Mouse (Mus musculus): ENCODE measurements around the gene Gm49395. TPM values are rescaled to one million over a fixed set of nuclear protein-coding genes. Genes with fewer than 3 reads are reported as not detected.

The Gm49395 gene
- total and polyA plus RNA-seq, 3 experiments = 0.30 to 0.69 TPM; not detected in 1

DNA sequence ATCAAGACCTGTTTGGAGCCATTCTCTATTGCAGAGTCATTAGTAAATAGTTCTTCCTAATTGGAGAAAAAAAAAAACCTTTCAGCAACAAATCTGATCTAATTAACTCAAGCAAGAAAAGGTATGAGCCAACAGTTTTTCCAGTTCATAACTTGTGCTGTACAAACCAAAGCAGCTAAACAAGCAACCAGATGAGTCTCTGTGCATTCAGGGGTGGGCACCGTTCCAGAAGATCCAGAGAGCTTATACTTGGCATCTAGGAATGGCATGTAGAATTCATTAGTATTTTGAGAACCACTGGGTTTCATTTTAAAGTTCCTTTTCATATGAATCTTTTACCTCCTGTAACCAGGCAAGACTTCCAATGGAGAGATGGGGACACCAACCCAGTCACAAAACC, 26.1 kb upstream of the Gm49395 start:
- peaks cover 0 to 8% of the 10 kb centered on the region in 2 experiments; a peak in 1 of 4 replicates for H3K4me1 ChIP-seq (ENCODE audit: control insufficient read depth in 1 of 2, insufficient read depth in 2 of 2)
- TF ChIP-seq MEF2A (IDR thresholded peaks at IDR 0.05; ENCODE audit: borderline replicate concordance, low read depth, low read length) = no peak
- no peak for TF ChIP-seq MYC (IDR thresholded peaks at IDR 0.05; ENCODE audit: low read depth, low read length)
- TF ChIP-seq RCOR1 (conservative IDR thresholded peaks at IDR 0.05; ENCODE audit: low read depth, low read length) = no peak
- no peak for TF ChIP-seq USF2 (conservative IDR thresholded peaks at IDR 0.05; ENCODE audit: low read depth, low read length)
- TF ChIP-seq ETS1 (conservative IDR thresholded peaks at IDR 0.05; ENCODE audit: low read depth, low read length) = no peak
- TF ChIP-seq NRF1 (IDR thresholded peaks at IDR 0.05; ENCODE audit: low read depth, low read length) = no peak
- no peak for TF ChIP-seq E2F4 (IDR thresholded peaks at IDR 0.05; ENCODE audit: insufficient replicate concordance, low read depth, low read length)
- no peak for TF ChIP-seq CTCF (conservative IDR thresholded peaks at IDR 0.05 in 1 of 2, IDR thresholded peaks at IDR 0.05 in 1 of 2; ENCODE audit: low read depth in 2 of 2, low read length in 2 of 2)
- no peak for TF ChIP-seq CHD2 (IDR thresholded peaks at IDR 0.05; ENCODE audit: low read length)
- no peak for TF ChIP-seq ZC3H11A (IDR thresholded peaks at IDR 0.05; ENCODE audit: low read depth, low read length)
- no peak for TF ChIP-seq BHLHE40 (IDR thresholded peaks at IDR 0.05; ENCODE audit: low read depth, low read length)
- TF ChIP-seq ZMIZ1 (IDR thresholded peaks at IDR 0.05; ENCODE audit: low read depth, low read length) = no peak
- no peak for TF ChIP-seq MAX (IDR thresholded peaks at IDR 0.05; ENCODE audit: low read length)
- in situ Hi-C loops (cut with MboI; ENCODE audit: low pct_ligation_motif_present, low pct_unique_long_range_greater_than_20kb, low sequenced_read_pairs) (no loop called here), dilution Hi-C loops (cut with MboI; ENCODE audit: extremely low pct_ligation_motif_present, extremely low pct_unique_long_range_greater_than_20kb, low sequenced_read_pairs) (no loop called here)
- H3K79me2 ChIP-seq (replicated peaks; ENCODE audit: control insufficient read depth, extremely low read depth, insufficient read depth, poor library complexity, severe bottlenecking) = no peaks in the 10 kb centered on the region
- no peaks in the 10 kb centered on the region for H3K36me3 ChIP-seq (replicated peaks in 1 of 2; ENCODE audit: control insufficient read depth in 1 of 2, insufficient read depth in 1 of 2, low read length in 1 of 2)
- DNase-seq (ENCODE audit: extremely low read depth) = no peak
- no peaks in the 10 kb centered on the region for H3K27me3 ChIP-seq (replicated peaks)
- no peak overlapping the region for H3K4me3 ChIP-seq (replicated peaks in 1 of 3; ENCODE audit: low read depth in 2 of 3, low read length in 2 of 3, poor library complexity in 1 of 3)
- H3K9me3 ChIP-seq (replicated peaks; ENCODE audit: low read length) = no peaks in the 10 kb centered on the region
- H3K4me2 ChIP-seq (ENCODE audit: insufficient read depth, low read depth, poor library complexity, severe bottlenecking) = no peak overlapping the region
- H3K9ac ChIP-seq (ENCODE audit: insufficient read depth, low read depth) = no peak overlapping the region
- no peak overlapping the region for H3K27ac ChIP-seq (ENCODE audit: insufficient read depth, low read depth)

DNA sequence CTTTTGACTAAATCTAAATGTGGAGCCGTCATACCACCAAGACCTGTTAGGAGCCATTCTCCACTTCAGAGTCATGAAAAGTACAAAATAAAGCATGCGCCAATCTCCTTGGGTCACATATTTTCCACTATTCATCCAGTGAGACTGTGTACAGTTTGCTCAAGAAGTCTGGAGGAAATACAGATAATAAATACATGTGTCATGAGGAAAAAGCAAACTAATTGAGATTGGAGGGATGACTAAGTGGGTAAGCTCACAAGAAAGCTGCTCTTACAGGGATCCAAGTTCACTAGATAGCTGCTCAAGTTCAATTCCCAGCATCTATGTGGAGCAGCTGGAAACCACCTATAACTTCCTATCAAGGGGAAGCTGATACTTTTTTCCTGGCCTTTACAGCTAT, 24.8 kb upstream of the Gm49395 start:
- H3K4me2 ChIP-seq (ENCODE audit: insufficient read depth, low read depth, poor library complexity, severe bottlenecking) = no peak overlapping the region
- peaks cover 0 to 5% of the 10 kb centered on the region in 2 experiments; a peak in 1 of 4 replicates for H3K4me1 ChIP-seq (ENCODE audit: control insufficient read depth in 1 of 2, insufficient read depth in 2 of 2)
- in situ Hi-C loops (cut with MboI; ENCODE audit: low pct_ligation_motif_present, low pct_unique_long_range_greater_than_20kb, low sequenced_read_pairs) = no loop called here
- TF ChIP-seq RAD21 (IDR thresholded peaks at IDR 0.05; ENCODE audit: low read depth, low read length) (no peak), SIN3A (IDR thresholded peaks at IDR 0.05; ENCODE audit: low read length) (no peak), ZKSCAN1 (IDR thresholded peaks at IDR 0.05; ENCODE audit: borderline replicate concordance, low read depth, low read length) (no peak), CHD1 (IDR thresholded peaks at IDR 0.05; ENCODE audit: low read depth, low read length) (no peak), EP300 (IDR thresholded peaks at IDR 0.05; ENCODE audit: low read length) (no peak), IRF4 (IDR thresholded peaks at IDR 0.05; ENCODE audit: low read depth, low read length) (no peak), HCFC1 (IDR thresholded peaks at IDR 0.05; ENCODE audit: low read depth, low read length) (no peak), POLR2A (IDR thresholded peaks at IDR 0.05; ENCODE audit: low read depth, low read length) (no peak), UBTF (IDR thresholded peaks at IDR 0.05; ENCODE audit: low read depth, low read length) (no peak), NELFE (IDR thresholded peaks at IDR 0.05; ENCODE audit: low read depth, low read length) (no peak), PAX5 (IDR thresholded peaks at IDR 0.05; ENCODE audit: low read length) (no peak), MEF2A (IDR thresholded peaks at IDR 0.05; ENCODE audit: borderline replicate concordance, low read depth, low read length) (no peak), NRF1 (IDR thresholded peaks at IDR 0.05; ENCODE audit: low read depth, low read length) (no peak), ZC3H11A (IDR thresholded peaks at IDR 0.05; ENCODE audit: low read depth, low read length) (no peak), JUN (IDR thresholded peaks at IDR 0.05; ENCODE audit: insufficient read depth, low read depth, low read length) (no peak), TCF12 (IDR thresholded peaks at IDR 0.05; ENCODE audit: low read depth, low read length) (no peak), CTCF (conservative IDR thresholded peaks at IDR 0.05 in 1 of 2, IDR thresholded peaks at IDR 0.05 in 1 of 2; ENCODE audit: low read depth in 2 of 2, low read length in 2 of 2) (no peak)
- no peaks in the 10 kb centered on the region for H3K27me3 ChIP-seq (replicated peaks)
- dilution Hi-C loops (cut with MboI; ENCODE audit: extremely low pct_ligation_motif_present, extremely low pct_unique_long_range_greater_than_20kb, low sequenced_read_pairs) = no loop called here
- no peak for DNase-seq (ENCODE audit: extremely low read depth)
- H3K36me3 ChIP-seq (replicated peaks in 1 of 2; ENCODE audit: control insufficient read depth in 1 of 2, insufficient read depth in 1 of 2, low read length in 1 of 2) = no peaks in the 10 kb centered on the region
- no peak overlapping the region for H3K9ac ChIP-seq (ENCODE audit: insufficient read depth, low read depth)
- no peak overlapping the region for H3K4me3 ChIP-seq (replicated peaks in 1 of 3; ENCODE audit: low read depth in 2 of 3, low read length in 2 of 3, poor library complexity in 1 of 3)
- H3K79me2 ChIP-seq (replicated peaks; ENCODE audit: control insufficient read depth, extremely low read depth, insufficient read depth, poor library complexity, severe bottlenecking) = no peaks in the 10 kb centered on the region
- no peak overlapping the region for H3K27ac ChIP-seq (ENCODE audit: insufficient read depth, low read depth)
- H3K9me3 ChIP-seq (replicated peaks; ENCODE audit: low read length) = no peaks in the 10 kb centered on the region
